Mouse (Mus musculus): ENCODE data around the gene Slc9a9. TPM values are rescaled to one million over a fixed set of nuclear protein-coding genes. Genes with fewer than 3 reads are reported as not detected.

Gene Slc9a9
- polyA plus RNA-seq, 1 experiment from 2014 or later, result 6.7 TPM

GRCm38 (mm10) chr9:95055843-95056242, 386.1 kb downstream of the Slc9a9 start:
- H3K27ac ChIP-seq (replicated peaks; ENCODE audit: low read depth, low read length), result no peak overlapping the region
- H3K4me3 ChIP-seq (replicated peaks; ENCODE audit: low read depth, low read length), result no peak overlapping the region
- ATAC-seq (ENCODE audit: low FRiP score, low TSS enrichment) (no peak), DNase-seq (no peak)
- 88% methylated on average over 4 of the region's 4 CpGs for WGBS
- no peaks in the 10 kb centered on the region for H3K36me3 ChIP-seq (ENCODE audit: control insufficient read depth, insufficient read depth, low read length)
- no peak overlapping the region for H3K9ac ChIP-seq (replicated peaks; ENCODE audit: low read length)
- H3K4me2 ChIP-seq (ENCODE audit: low read length), result no peak overlapping the region
- H3K9me3 ChIP-seq (ENCODE audit: control insufficient read depth, low read length), result no peaks in the 10 kb centered on the region
- H3K4me1 ChIP-seq (ENCODE audit: control insufficient read depth, insufficient read depth, low read length), result no peaks in the 10 kb centered on the region
- no peaks in the 10 kb centered on the region for H3K27me3 ChIP-seq (ENCODE audit: control insufficient read depth, insufficient read depth, low read length)

GRCm38 (mm10) chr9:95060702-95061101, 391.0 kb downstream of the Slc9a9 start:
- Histone ChIP-seq H3K4me3 (replicated peaks; ENCODE audit: low read depth, low read length) (no peak overlapping the region), H3K9ac (replicated peaks; ENCODE audit: low read length) (no peak overlapping the region), H3K27ac (replicated peaks; ENCODE audit: low read depth, low read length) (no peak overlapping the region), H3K27me3 (ENCODE audit: control insufficient read depth, insufficient read depth, low read length) (no peaks in the 10 kb centered on the region), H3K36me3 (ENCODE audit: control insufficient read depth, insufficient read depth, low read length) (no peaks in the 10 kb centered on the region), H3K4me2 (ENCODE audit: low read length) (no peak overlapping the region), H3K4me1 (ENCODE audit: control insufficient read depth, insufficient read depth, low read length) (no peaks in the 10 kb centered on the region), H3K9me3 (ENCODE audit: control insufficient read depth, low read length) (no peaks in the 10 kb centered on the region)
- DNase-seq, result no peak
- ATAC-seq (ENCODE audit: low FRiP score, low TSS enrichment), result no peak
- WGBS, result 91% methylated on average over 4 of the region's 4 CpGs

GRCm38 (mm10) chr9:95067037-95067436, 397.3 kb downstream of the Slc9a9 start:
- WGBS, result 53% methylated on average over 2 of the region's 3 CpGs
- peaks cover 4% of the 10 kb centered on the region; the same call in 1 of the 2 replicates for H3K4me1 ChIP-seq (ENCODE audit: control insufficient read depth, insufficient read depth, low read length)
- ATAC-seq (ENCODE audit: low FRiP score, low TSS enrichment) (no peak), DNase-seq (no peak)
- H3K9me3 ChIP-seq (ENCODE audit: control insufficient read depth, low read length), result no peaks in the 10 kb centered on the region
- H3K9ac ChIP-seq (replicated peaks; ENCODE audit: low read length), result no peak overlapping the region
- no peaks in the 10 kb centered on the region for H3K36me3 ChIP-seq (ENCODE audit: control insufficient read depth, insufficient read depth, low read length)
- H3K27ac ChIP-seq (replicated peaks; ENCODE audit: low read depth, low read length), result no peak overlapping the region
- no peak overlapping the region for H3K4me2 ChIP-seq (ENCODE audit: low read length)
- no peaks in the 10 kb centered on the region for H3K27me3 ChIP-seq (ENCODE audit: control insufficient read depth, insufficient read depth, low read length)
- H3K4me3 ChIP-seq (replicated peaks; ENCODE audit: low read depth, low read length), result no peak overlapping the region

GRCm38 (mm10) chr9:95068466-95068865, 398.8 kb downstream of the Slc9a9 start:
- no peak overlapping the region for H3K9ac ChIP-seq (replicated peaks; ENCODE audit: low read length)
- peaks cover 4% of the 10 kb centered on the region; the same call in 1 of the 2 replicates for H3K4me1 ChIP-seq (ENCODE audit: control insufficient read depth, insufficient read depth, low read length)
- no peak overlapping the region for H3K4me3 ChIP-seq (replicated peaks; ENCODE audit: low read depth, low read length)
- no peak overlapping the region for H3K4me2 ChIP-seq (ENCODE audit: low read length)
- ATAC-seq (ENCODE audit: low FRiP score, low TSS enrichment) (no peak), DNase-seq (no peak)
- WGBS, result 98% methylated on average over 2 of the region's 2 CpGs
- no peak overlapping the region for H3K27ac ChIP-seq (replicated peaks; ENCODE audit: low read depth, low read length)
- H3K36me3 ChIP-seq (ENCODE audit: control insufficient read depth, insufficient read depth, low read length), result no peaks in the 10 kb centered on the region
- H3K9me3 ChIP-seq (ENCODE audit: control insufficient read depth, low read length), result no peaks in the 10 kb centered on the region
- H3K27me3 ChIP-seq (ENCODE audit: control insufficient read depth, insufficient read depth, low read length), result no peaks in the 10 kb centered on the region

- Histone ChIP-seq H3K4me2 (ENCODE audit: low read length) (no peak overlapping the region), H3K27ac (replicated peaks; ENCODE audit: low read depth, low read length) (no peak overlapping the region)
- 74% methylated on average over 13 of the region's 13 CpGs for WGBS
Measured at GRCm38 (mm10) chr9:95070832-95071519, 401.3 kb downstream of the Slc9a9 start.

GRCm38 (mm10) chr9:95072450-95072955, 402.8 kb downstream of the Slc9a9 start:
- ATAC-seq (ENCODE audit: low FRiP score, low TSS enrichment) (no peak), DNase-seq (no peak)
- Histone ChIP-seq H3K9me3 (ENCODE audit: control insufficient read depth, low read length) (no peaks in the 10 kb centered on the region), H3K27ac (replicated peaks; ENCODE audit: low read depth, low read length) (no peak overlapping the region), H3K4me2 (ENCODE audit: low read length) (no peak overlapping the region), H3K4me1 (ENCODE audit: control insufficient read depth, insufficient read depth, low read length) (no peaks in the 10 kb centered on the region; the same call in 1 of the 2 replicates), H3K27me3 (ENCODE audit: control insufficient read depth, insufficient read depth, low read length) (no peaks in the 10 kb centered on the region), H3K36me3 (ENCODE audit: control insufficient read depth, insufficient read depth, low read length) (no peaks in the 10 kb centered on the region), H3K4me3 (replicated peaks; ENCODE audit: low read depth, low read length) (no peak overlapping the region), H3K9ac (replicated peaks; ENCODE audit: low read length) (no peak overlapping the region)
- WGBS, result 87% methylated on average over 14 of the region's 14 CpGs

More at GRCm38 (mm10) chr9:95070832-95071519, 401.3 kb downstream of the Slc9a9 start:
- Histone ChIP-seq H3K4me1 (ENCODE audit: control insufficient read depth, insufficient read depth, low read length) (peaks cover 4% of the 10 kb centered on the region), H3K4me3 (replicated peaks; ENCODE audit: low read depth, low read length) (no peak overlapping the region), H3K27me3 (ENCODE audit: control insufficient read depth, insufficient read depth, low read length) (no peaks in the 10 kb centered on the region), H3K9ac (replicated peaks; ENCODE audit: low read length) (no peak overlapping the region), H3K9me3 (ENCODE audit: control insufficient read depth, low read length) (no peaks in the 10 kb centered on the region), H3K36me3 (ENCODE audit: control insufficient read depth, insufficient read depth, low read length) (no peaks in the 10 kb centered on the region)
- no peak for ATAC-seq (ENCODE audit: low FRiP score, low TSS enrichment)
- no peak for DNase-seq

GRCm38 (mm10) chr9:95073691-95074090, 404.0 kb downstream of the Slc9a9 start:
- H3K4me3 ChIP-seq (replicated peaks; ENCODE audit: low read depth, low read length), result no peak overlapping the region
- H3K9ac ChIP-seq (replicated peaks; ENCODE audit: low read length), result no peak overlapping the region
- no peaks in the 10 kb centered on the region for H3K27me3 ChIP-seq (ENCODE audit: control insufficient read depth, insufficient read depth, low read length)
- H3K9me3 ChIP-seq (ENCODE audit: control insufficient read depth, low read length), result no peaks in the 10 kb centered on the region
- ATAC-seq (ENCODE audit: low FRiP score, low TSS enrichment) (no peak), DNase-seq (no peak)
- H3K27ac ChIP-seq (replicated peaks; ENCODE audit: low read depth, low read length), result no peak overlapping the region
- WGBS, result 15% methylated on average over 8 of the region's 8 CpGs
- no peaks in the 10 kb centered on the region; the same call in 1 of the 2 replicates for H3K4me1 ChIP-seq (ENCODE audit: control insufficient read depth, insufficient read depth, low read length)
- H3K4me2 ChIP-seq (ENCODE audit: low read length), result no peak overlapping the region
- H3K36me3 ChIP-seq (ENCODE audit: control insufficient read depth, insufficient read depth, low read length), result no peaks in the 10 kb centered on the region

- no peak for ATAC-seq (ENCODE audit: low FRiP score, low TSS enrichment)
- WGBS, result 58% methylated on average over 12 of the region's 12 CpGs
- Histone ChIP-seq H3K9me3 (ENCODE audit: control insufficient read depth, low read length) (no peaks in the 10 kb centered on the region), H3K27me3 (ENCODE audit: control insufficient read depth, insufficient read depth, low read length) (no peaks in the 10 kb centered on the region), H3K4me1 (ENCODE audit: control insufficient read depth, insufficient read depth, low read length) (no peaks in the 10 kb centered on the region; the same call in 1 of the 2 replicates), H3K36me3 (ENCODE audit: control insufficient read depth, insufficient read depth, low read length) (no peaks in the 10 kb centered on the region), H3K4me3 (replicated peaks; ENCODE audit: low read depth, low read length) (no peak overlapping the region), H3K4me2 (ENCODE audit: low read length) (no peak overlapping the region), H3K9ac (replicated peaks; ENCODE audit: low read length) (no peak overlapping the region), H3K27ac (replicated peaks; ENCODE audit: low read depth, low read length) (no peak overlapping the region)
- DNase-seq, result no peak
Measured at GRCm38 (mm10) chr9:95075856-95076255, 406.1 kb downstream of the Slc9a9 start.

- Histone ChIP-seq H3K27me3 (ENCODE audit: control insufficient read depth, insufficient read depth, low read length) (no peaks in the 10 kb centered on the region), H3K4me3 (replicated peaks; ENCODE audit: low read depth, low read length) (no peak overlapping the region), H3K4me2 (ENCODE audit: low read length) (no peak overlapping the region), H3K36me3 (ENCODE audit: control insufficient read depth, insufficient read depth, low read length) (no peaks in the 10 kb centered on the region), H3K27ac (replicated peaks; ENCODE audit: low read depth, low read length) (no peak overlapping the region), H3K4me1 (ENCODE audit: control insufficient read depth, insufficient read depth, low read length) (no peaks in the 10 kb centered on the region; the same call in 1 of the 2 replicates), H3K9me3 (ENCODE audit: control insufficient read depth, low read length) (no peaks in the 10 kb centered on the region), H3K9ac (replicated peaks; ENCODE audit: low read length) (no peak overlapping the region)
- WGBS, result 79% methylated on average over 5 of the region's 5 CpGs
- DNase-seq, result no peak
- no peak for ATAC-seq (ENCODE audit: low FRiP score, low TSS enrichment)
Measured at GRCm38 (mm10) chr9:95077938-95078337, 408.2 kb downstream of the Slc9a9 start.

Measured in midbrain, embryonic 14.5 days (tissue).